Mouse (Mus musculus) large intestine, adult 2 months (tissue): ENCODE measurements around the gene Cep78. TPM values are rescaled to one million over a fixed set of nuclear protein-coding genes. Genes with fewer than 3 reads are reported as not detected.
A peak's percentile ranks its signal among the peaks of the same experiment; 100 is the strongest.

ENCODE experiments used
- DNase-seq: peaks from one replicate; pipeline ENCODE4 v3.0.0-alpha.2; 2012; ENCODE audit warnings: low read depth, low spot score
- WGBS: fragments of 180-500 bp; shearing (Covaris S2); methylation state at CpG from one replicate; pipeline ENCODE4 v1.1.7; 2018; 5-methylcytosine and 5-hydroxymethylcytosine counted together
- polyA plus RNA-seq: library from polyadenylated mRNA; depleted of rRNA; stranded (reverse); fragments of >200 nt; gene quantifications from 2 replicates; pipeline ENCODE4 v1.2.3, GENCODE M21; 2012

Gene Cep78
- polyA plus RNA-seq, 1 experiment: 1.2 TPM

DNA sequence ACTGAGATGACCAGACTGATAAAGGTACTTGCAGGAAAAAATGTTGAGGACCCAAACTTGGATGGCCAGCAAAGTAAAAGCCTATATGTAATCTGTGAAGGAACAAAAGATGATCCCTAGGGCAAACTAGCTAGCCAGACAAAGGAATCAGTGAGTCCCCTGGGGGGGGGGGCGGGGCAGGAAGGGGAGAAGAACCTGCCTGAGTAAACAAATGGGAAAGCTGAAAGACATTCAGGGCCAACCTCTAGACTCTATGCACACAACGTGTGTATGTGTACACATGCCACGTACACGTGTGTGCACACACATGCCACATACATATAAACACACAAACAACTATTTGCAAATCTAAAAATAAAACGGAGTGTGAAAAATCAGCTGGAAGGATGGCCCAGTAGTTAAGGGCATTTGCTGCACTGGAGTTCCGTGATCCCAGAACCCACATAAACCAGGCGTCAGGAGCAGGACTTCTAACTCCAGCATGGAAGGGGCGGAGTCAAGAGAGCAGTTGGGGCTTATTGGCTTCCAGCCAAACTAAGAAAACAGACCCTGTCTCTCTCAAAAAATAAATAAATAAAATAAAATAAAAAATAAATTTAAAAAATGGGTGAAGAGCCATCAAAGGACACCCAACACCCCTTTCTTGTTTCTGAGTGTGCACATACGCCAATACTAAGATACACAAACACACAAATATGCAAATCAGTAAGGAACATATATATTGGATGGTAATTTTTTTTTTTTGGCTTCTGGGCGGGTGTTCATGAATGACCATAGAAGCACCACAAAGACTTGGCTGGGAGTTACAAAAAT lies 1.7 kb downstream of the Cep78 start:
- WGBS: 64% methylated on average over 10 of the region's 10 CpGs
- no peak for DNase-seq

- peak; percentile 44 for DNase-seq
- 28% methylated on average over 4 of the region's 4 CpGs for WGBS
Observed at GRCm38 (mm10) chr19:15981861-15982260, 2.9 kb downstream of the Cep78 start.

DNA sequence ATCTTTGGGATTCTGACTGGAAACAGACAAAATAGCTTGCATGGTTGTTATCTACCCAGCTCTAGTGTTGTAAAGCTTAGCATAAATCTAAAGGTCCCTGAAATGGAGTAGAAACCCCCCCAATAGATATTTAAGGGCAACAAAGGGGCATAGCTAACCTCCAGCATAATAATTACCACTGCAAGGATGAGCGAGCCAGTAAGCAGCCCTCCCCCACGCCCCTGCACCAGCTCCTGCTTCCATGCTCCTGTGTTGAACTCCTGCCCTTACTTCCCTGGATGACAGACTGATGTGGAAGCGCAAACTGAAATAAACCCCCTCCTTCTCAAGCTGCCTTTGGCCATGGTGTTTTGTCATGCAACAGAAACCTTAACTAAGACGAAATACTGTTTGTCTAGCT lies 11.4 kb downstream of the Cep78 start:
- no peak for DNase-seq
- WGBS: 78% methylated on average over 4 of the region's 4 CpGs

DNA sequence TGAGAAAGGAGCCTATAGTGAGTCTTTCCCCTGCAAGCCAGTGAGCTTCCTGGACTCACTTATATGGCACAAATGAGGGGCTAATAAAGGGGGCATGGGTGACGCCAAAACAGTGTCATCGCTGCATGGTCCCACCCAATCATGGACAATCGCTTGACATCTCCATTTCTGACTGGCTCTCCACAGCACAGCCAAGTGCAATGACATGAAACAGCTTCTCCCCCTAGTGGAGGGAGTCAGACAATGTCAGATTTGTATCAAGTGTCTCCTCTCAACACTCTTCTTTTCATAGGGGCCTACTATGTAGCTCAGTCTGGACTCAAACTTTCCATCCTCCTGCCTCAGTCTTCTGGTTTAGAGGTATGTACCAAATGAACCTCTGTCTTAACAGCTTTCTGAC lies 19.7 kb downstream of the Cep78 start:
- 31% methylated on average over 3 of the region's 3 CpGs for WGBS
- no peak for DNase-seq

- DNase-seq: no peak
- WGBS: 88% methylated on average over 7 of the region's 7 CpGs
Observed at GRCm38 (mm10) chr19:15964533-15964932, 20.3 kb downstream of the Cep78 start.

DNA sequence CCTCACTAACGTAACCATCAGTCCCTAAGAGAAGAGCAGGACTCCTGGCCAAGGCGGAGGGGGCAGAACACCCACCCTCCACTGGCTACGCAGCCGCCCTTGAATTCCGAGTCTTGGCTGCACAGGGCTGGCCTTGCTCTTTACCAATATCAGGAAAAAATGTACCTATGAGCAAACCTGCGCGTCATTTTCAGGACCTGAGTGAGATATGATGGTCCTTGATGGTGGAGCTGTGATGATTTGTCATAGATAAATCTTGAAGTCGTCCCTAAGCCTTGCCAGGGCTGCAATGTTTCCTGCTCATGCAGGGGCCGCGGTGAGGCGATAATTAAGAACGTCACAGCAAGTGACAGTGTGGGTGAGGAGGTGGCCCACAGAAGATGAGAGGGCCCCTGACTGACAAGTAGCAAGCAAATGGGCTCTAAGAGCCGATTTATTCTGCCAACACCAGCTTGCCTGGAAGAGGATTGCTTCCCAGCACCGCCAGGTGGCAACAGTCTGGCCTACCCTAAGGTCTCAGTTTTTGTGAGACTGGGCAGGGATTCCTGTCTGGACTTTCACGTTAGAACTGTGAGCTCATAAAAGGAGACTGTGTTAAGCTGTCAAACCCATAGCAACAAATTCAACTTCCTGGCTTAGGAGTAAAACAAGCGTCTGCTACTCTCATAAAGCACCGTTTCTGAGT lies 21.6 kb downstream of the Cep78 start:
- WGBS: 76% methylated on average over 17 of the region's 17 CpGs
- DNase-seq: no peak

DNA sequence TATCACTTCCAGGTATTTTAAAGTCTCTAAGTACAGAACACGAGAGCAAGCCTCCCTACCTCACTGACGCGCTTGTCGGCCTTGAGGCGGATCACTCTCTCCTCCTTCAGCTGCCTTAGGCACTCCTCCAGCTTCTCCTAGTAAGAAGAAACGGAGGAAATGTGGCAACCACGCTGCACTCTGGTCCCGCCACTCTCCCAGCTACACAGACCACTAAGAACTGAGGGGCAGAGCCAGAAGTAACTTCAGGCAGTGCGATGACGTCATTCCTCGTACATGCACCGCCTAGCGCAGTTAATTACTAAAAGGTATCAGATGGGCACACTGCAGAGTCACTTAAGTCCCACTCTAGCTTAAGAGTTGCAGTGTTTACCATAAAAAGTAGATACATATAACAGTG lies 22.5 kb downstream of the Cep78 start:
- 82% methylated on average over 13 of the region's 13 CpGs for WGBS
- DNase-seq: no peak

DNA sequence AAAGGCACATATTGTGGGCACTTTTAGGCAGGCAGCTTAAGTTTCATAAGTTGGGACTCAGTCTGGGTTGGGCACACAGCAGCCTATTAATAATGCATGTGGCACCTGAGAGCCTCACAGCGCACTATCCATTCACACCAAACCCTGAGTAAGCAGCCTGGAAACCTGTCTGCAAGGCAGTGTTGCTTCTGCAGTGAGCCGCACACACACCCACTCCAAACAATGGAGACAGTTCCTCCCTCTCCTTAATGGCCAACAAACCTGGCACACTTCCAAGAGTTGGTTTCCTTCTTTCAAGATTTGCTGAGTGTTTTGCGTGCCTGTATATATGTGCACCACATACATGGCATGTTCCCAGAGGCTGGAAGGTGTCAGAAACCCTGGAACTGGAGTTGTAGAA lies 34.6 kb downstream of the Cep78 start:
- 35% methylated on average over 3 of the region's 3 CpGs for WGBS
- DNase-seq: no peak

- no peak for DNase-seq
- WGBS: 49% methylated on average over 1 of the region's 1 CpGs
Observed at GRCm38 (mm10) chr19:15948867-15949266, 35.9 kb downstream of the Cep78 start.

DNA sequence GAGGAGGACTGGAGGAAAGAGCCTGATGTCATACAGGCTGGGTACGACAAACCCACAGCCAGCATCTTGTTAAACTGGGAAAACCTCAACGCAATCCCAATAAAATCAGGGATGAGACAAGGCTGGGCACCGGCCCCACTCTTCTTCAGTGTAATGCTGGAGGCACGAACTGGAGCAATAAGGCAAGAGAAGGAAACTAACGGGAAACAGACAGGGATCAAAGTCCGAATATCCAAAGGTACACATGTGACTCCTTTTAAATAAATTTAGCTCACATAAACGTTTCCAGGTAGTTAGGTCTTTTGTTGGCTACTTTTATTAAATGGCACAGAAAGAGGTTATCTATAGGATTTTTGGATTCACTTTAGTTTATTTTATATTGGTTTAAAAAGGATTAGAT lies 36.4 kb downstream of the Cep78 start:
- no peak for DNase-seq
- 26% methylated on average over 7 of the region's 7 CpGs for WGBS

DNA sequence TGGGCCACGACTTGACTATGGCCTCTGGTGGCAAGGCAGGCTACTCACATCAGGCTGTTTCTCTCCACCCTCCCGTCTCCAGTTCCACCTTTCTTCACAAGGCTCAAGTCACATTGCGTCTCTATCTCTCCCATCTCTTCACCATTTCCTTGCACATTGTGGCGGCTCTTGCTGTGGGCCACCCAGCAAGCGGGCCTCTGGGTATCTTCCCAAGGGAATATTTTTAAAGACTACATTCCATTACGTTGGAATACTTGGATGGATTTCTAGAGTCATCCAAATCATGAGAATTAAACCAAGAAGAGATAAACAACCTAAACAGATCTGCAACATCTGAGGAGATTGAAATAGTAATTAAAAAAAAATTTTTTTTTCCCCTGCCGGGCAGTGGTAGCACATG lies 37.6 kb downstream of the Cep78 start, which contains the start of gene Psat1:
TSS of gene Psat1 (minus strand) at position 101 of the 400 bp plus-strand sequence.
- WGBS: 78% methylated on average over 7 of the region's 7 CpGs
- no peak for DNase-seq

DNA sequence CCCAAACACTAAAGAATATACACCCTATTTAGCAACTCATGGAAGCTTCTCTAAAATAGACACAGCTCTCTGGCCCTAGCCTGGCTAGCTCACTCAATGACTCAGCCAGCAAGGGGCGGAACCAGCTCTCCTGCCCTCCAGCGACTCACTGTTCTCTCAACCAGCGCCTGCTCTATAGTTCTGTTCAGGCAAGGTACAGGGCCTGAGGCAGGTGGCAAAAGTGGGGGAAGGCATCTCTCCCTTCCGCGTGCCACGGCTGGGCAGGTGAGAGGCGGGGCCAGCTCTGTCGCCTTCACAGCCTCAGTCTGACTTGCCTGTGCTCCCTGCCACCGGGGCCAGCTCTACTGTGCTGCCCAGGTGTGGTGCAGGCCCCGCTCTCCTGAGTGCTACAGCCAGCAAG lies 38.1 kb downstream of the Cep78 start:
- WGBS: 34% methylated on average over 10 of the region's 10 CpGs
- DNase-seq: no peak

DNA sequence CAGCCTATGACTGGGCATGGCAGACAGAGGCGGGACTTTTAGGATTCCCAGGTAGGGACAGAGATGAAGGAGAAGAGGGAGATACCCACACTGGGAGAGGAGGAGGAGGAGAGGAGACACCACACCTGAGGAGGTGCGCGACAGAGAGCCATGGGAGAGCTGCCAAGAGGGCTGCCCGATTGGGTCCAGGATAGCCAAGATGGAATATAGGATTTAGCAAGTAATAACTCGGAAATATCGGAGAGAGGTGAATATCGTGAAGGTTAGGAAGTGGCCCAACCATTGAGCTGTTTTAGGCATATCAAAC lies 41.7 kb downstream of the Cep78 start:
- DNase-seq: no peak
- WGBS: 92% methylated on average over 7 of the region's 7 CpGs

DNA sequence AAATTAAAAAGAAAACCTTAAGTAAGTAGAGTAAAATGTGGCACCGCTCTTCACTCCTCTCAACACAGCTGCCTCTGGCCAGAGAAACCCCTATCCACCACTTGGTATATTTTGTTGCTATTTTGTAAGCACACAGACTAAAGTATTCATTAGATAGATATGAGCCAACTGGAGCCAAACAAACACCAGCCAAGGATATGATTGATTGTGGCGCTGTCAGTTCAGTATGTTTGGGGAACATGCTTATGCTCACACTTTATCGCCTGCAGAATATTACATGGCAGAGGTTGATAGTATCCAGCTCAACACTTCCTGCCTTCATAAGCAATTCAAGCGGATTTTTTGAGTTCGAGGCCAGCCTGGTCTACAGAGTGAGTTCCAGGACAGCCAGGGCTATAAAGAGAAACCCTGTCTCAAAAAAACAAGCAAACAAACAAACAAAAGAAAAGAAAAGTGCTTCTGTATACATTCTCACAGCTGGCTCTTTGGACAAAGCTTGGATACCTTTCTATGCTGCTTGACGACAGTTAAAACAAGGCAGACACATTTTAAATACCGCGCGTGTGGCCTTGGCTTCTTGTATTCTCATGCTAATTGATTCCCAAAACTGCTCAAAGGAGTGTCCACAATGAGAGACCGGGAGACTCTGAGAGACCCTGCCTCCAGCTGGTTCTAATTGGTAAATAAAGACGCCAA lies 42.2 kb downstream of the Cep78 start:
- 83% methylated on average over 11 of the region's 11 CpGs for WGBS
- DNase-seq: no peak

DNA sequence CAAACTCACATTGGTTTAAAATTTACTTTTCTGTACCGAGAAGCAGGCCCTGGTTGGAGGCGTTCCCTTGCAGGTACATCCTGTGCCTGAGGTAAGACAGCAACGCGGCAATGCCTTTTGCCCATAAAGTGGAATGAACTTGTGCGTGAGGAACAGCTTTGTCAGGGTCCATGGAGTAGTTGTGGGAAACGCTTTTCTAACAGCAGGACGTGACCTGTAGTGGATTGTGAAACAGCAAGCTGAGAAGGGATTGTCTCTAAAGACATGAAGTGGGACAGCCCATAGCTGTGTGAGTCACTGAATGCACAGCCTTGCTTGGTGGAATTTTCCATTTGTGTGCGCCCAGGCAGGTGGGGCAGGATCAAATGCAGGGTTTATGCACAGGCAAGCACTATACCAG lies 43.4 kb downstream of the Cep78 start:
- 37% methylated on average over 8 of the region's 8 CpGs for WGBS
- no peak for DNase-seq

DNA sequence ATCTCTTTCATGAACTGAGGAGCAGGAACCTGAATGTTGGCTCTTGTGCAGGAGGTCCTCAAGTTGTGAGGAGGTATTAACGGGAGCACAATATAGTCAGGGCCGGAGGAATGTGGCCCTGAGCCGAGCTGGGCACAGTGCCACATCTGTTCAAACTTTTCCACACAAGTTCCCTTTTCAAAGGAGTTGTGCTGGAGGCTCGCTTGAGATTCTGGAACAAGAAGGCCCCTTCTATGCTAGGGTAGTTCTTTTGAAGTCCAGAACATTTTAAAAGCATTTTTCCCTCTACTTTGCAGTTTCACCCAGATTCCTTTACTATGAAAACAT lies 59.1 kb downstream of the Cep78 start:
- no peak for DNase-seq
- 12% methylated on average over 4 of the region's 4 CpGs for WGBS

DNA sequence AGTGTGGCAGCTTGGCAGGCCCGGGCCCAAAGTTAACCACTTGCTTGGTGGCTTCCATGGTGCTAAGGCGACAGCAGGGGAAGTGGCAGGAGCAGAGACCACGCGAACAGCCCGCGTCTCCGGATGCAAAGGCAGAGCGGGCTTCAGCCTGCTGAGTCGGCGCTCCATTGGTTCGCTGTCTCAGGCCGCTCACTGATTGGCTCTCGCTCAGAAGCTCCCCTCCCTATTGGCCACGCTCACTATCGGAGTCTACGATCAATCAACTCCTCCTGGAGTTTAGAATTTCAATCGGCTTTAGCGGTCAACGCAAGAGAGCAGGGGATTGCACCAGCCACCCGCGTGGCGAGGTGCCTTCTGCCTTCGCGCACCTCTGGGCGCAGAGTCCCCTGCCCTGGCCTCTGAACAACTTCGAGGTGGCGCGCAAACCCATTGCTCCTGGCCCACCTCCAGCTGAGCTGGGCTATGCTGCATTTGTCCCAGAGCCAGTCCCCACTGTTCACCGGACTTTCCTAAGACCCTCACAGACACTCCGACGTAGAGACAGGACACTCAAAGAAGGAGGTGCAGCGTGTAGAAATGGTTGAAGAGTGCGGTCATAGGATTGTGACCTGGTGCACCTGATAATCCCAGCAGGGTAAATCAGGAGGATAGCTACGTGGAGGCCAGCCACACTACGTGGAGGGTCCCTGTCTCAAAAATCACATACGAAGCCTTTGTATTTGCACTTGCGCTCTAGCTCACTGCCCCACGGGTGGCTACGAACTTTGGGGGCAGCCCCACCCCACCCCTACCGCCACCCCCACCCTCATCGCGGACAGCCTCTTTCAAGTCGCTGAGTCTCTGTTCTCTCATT lies 59.7 kb downstream of the Cep78 start:
- no peak for DNase-seq
- WGBS: 3% methylated on average over 43 of the region's 43 CpGs

- WGBS: under 1% methylated on average over 46 of the region's 46 CpGs
- DNase-seq: no peak
Observed at GRCm38 (mm10) chr19:15924181-15924865, 60.5 kb downstream of the Cep78 start.

DNA sequence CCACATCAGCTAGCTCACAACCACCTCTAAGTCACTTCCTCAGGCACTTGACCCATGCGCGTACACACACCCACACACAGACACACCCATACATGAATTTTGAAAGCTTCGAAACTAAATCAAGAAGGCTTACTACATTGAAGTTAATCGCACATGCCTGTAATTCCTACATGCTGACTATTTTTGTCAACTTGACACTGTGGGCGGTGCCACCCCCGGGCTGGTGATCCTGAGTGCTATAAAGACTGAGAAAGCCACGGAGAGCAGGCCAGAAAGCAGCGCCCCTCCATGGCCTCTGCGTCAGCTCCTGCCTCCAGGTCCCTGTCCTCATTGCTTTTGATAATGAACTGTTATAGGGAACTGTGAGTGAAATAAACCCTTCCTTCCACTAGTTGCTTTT lies 61.4 kb downstream of the Cep78 start:
- 15% methylated on average over 9 of the region's 9 CpGs for WGBS
- no peak for DNase-seq

- WGBS: 95% methylated on average over 7 of the region's 7 CpGs
- DNase-seq: no peak
Observed at GRCm38 (mm10) chr19:15919336-15919735, 65.5 kb downstream of the Cep78 start.
